Mouse (Mus musculus) central nervous system, embryonic 11.5 days (tissue): Measurements from ENCODE around the gene Retreg1. TPM values are rescaled to one million over a fixed set of nuclear protein-coding genes. Genes with fewer than 3 reads are reported as not detected.

Experiments
- polyA plus RNA-seq: library from polyadenylated mRNA; depleted of rRNA; stranded (reverse); fragments of >200 nt; gene quantifications from 2 replicates; pipeline ENCODE4 v1.2.3, GENCODE M21; 2012; rRNA removed

The Retreg1 gene
- 2.5 and 3.5 TPM in 2 replicates for polyA plus RNA-seq

GRCm38 (mm10) chr15:25843086-25843991 is at the start of gene Retreg1:
Retreg1 (plus strand) TSS chr15:25843180.

DNA sequence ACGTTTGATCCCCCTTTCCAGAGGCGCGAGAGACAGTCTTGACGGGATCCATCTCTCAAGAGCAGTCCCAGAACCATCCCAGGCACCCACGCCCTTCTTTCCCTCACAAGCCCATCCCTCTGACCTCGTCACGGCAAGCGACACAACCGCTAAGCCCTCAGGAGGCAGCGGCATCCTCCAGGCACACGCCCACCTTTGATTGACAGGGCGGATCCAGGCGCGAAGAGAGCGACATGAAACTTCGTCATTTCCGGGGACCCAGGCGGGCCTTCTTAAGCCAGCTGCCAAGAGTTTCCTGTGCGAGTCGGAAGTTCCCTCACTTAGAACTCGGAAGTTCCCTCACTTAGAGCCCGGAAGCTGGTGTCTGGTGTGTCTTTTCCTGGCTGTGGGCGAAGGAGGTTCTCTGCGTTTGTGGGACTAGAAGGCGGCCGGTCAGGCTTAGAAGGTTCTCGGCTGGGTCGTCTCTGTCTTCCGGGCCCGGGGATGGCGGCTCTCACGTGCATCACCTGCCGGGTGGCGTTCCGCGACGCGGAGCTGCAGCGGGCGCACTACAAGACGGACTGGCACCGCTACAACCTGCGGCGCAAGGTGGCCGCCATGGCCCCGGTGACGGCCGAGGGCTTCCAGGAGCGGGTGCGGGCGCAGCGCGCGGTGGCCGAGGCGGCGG is 141.2 kb downstream of the Retreg1 start, which contains the start of gene Zfp622:
Gene Zfp622, plus strand, starts transcription at position 300 of the 667 bp plus-strand sequence.

Other genes with a start within 250 kb of the Retreg1 start
- 43.4 and 90.8 TPM in 2 replicates for gene Myo10, start 220.7 kb upstream of the Retreg1 start, polyA plus RNA-seq
- 28.1 and 43.0 TPM in 2 replicates for gene Zfp622, start 141.2 kb downstream of the Retreg1 start, polyA plus RNA-seq